Mouse (Mus musculus) intestine, embryonic 14.5 days (tissue): ENCODE measurements at regions not wholly inside any gene's neighbourhood (a gene's known extent, or its start where the extent isn't known, plus 50 kb on each side); places are given as distances from the start of the nearest gene placed in this dataset.

Experiments
- ATAC-seq: fragments of 200-750 bp; cut with Nextera tagmentation; replicated peaks from 2 replicates; pipeline ENCODE4 v1.8.0; 2017; ENCODE audit warnings: low read depth, moderate number of reproducible peaks, moderate TSS enrichment, moderate library complexity; ENCODE audit not compliant: low FRiP score, low TSS enrichment
- DNase-seq: peaks from one replicate; pipeline ENCODE4 v3.0.0-alpha.2; 2018; ENCODE audit warnings: low spot score
- H3K27ac ChIP-seq: fragments of 300-500 bp; sonication (generic); 2 replicates; pipeline ENCODE4 v1.5.1; 2014; ENCODE audit warnings: low read depth, mild to moderate bottlenecking, control low read depth
- H3K27me3 ChIP-seq: fragments of 300-500 bp; sonication (generic); replicated peaks from 2 replicates; pipeline ENCODE4 v1.6.1; 2014; ENCODE audit warnings: low read length, control low read depth; ENCODE audit not compliant: control insufficient read depth, insufficient read depth
- H3K36me3 ChIP-seq: fragments of 300-500 bp; sonication (generic); 2 replicates; pipeline ENCODE4 v1.6.1; 2014; ENCODE audit warnings: low read length, control low read depth; ENCODE audit not compliant: control insufficient read depth, insufficient read depth
- H3K4me1 ChIP-seq: fragments of 300-500 bp; sonication (generic); replicated peaks from 2 replicates; pipeline ENCODE4 v1.6.1; 2014; ENCODE audit warnings: low read length, control low read depth, mixed read lengths; ENCODE audit not compliant: control insufficient read depth, insufficient read depth
- H3K4me2 ChIP-seq: fragments of 300-500 bp; sonication (generic); 2 replicates; pipeline ENCODE4 v1.6.1; 2014; ENCODE audit warnings: low read length
- H3K4me3 ChIP-seq: fragments of 300-500 bp; sonication (generic); 2 replicates; pipeline ENCODE4 v1.5.1; 2014; ENCODE audit warnings: low read depth, low read length, control low read depth, mixed read lengths
- H3K9ac ChIP-seq: fragments of 300-500 bp; sonication (generic); 2 replicates; pipeline ENCODE4 v1.6.1; 2014; ENCODE audit warnings: mild to moderate bottlenecking, low read length
- H3K9me3 ChIP-seq: fragments of 300-500 bp; sonication (generic); 2 replicates; pipeline ENCODE4 v1.6.1; 2016; ENCODE audit warnings: low read length, control low read depth; ENCODE audit not compliant: control insufficient read depth
- WGBS: fragments of 180-500 bp; shearing (Covaris S2); extraction: QIAGEN DNeasy Blood & Tissue Kit; methylation state at CpG from one replicate; pipeline ENCODE4 v1.1.7; 2014; 5-methylcytosine and 5-hydroxymethylcytosine counted together

- ATAC-seq (no peak), DNase-seq (no peak)
- H3K36me3 ChIP-seq, result no peaks in the 10 kb centered on the region
- no peak overlapping the region for H3K9ac ChIP-seq
- no peak overlapping the region for H3K4me2 ChIP-seq
- no peaks in the 10 kb centered on the region for H3K9me3 ChIP-seq
- WGBS, result 75% methylated on average over 5 of the region's 5 CpGs
- no peaks in the 10 kb centered on the region for H3K4me1 ChIP-seq
- H3K27ac ChIP-seq, result no peak overlapping the region
- H3K4me3 ChIP-seq, result no peak overlapping the region
- H3K27me3 ChIP-seq, result no peaks in the 10 kb centered on the region
Measured at GRCm38 (mm10) chr12:8844748-8845147, 73.6 kb downstream of the Sdc1 start.

- Histone ChIP-seq H3K4me1 (no peaks in the 10 kb centered on the region), H3K9ac (no peak overlapping the region), H3K36me3 (no peaks in the 10 kb centered on the region), H3K27me3 (no peaks in the 10 kb centered on the region), H3K4me2 (no peak overlapping the region), H3K9me3 (no peaks in the 10 kb centered on the region), H3K4me3 (no peak overlapping the region), H3K27ac (no peak overlapping the region)
- DNase-seq, result no peak
- WGBS, result 91% methylated on average over 8 of the region's 8 CpGs
- no peak for ATAC-seq
Measured at GRCm38 (mm10) chr12:8845443-8845842, 74.3 kb downstream of the Sdc1 start.

GRCm38 (mm10) chr12:8846425-8847226, 74.8 kb upstream of the Laptm4a start:
- H3K36me3 ChIP-seq, result no peaks in the 10 kb centered on the region
- H3K27me3 ChIP-seq, result no peaks in the 10 kb centered on the region
- WGBS, result 61% methylated on average over 16 of the region's 16 CpGs
- no peak overlapping the region for H3K4me3 ChIP-seq
- no peak for ATAC-seq
- no peak overlapping the region for H3K27ac ChIP-seq
- no peak overlapping the region for H3K9ac ChIP-seq
- H3K4me2 ChIP-seq, result no peak overlapping the region
- no peaks in the 10 kb centered on the region for H3K9me3 ChIP-seq
- no peak for DNase-seq
- H3K4me1 ChIP-seq, result no peaks in the 10 kb centered on the region

- no peaks in the 10 kb centered on the region for H3K9me3 ChIP-seq
- 77% methylated on average over 10 of the region's 10 CpGs for WGBS
- ATAC-seq (no peak), DNase-seq (no peak)
- no peaks in the 10 kb centered on the region for H3K27me3 ChIP-seq
- no peak overlapping the region for H3K4me2 ChIP-seq
- H3K27ac ChIP-seq, result no peak overlapping the region
- no peak overlapping the region for H3K9ac ChIP-seq
- no peak overlapping the region for H3K4me3 ChIP-seq
- H3K4me1 ChIP-seq, result no peaks in the 10 kb centered on the region
- H3K36me3 ChIP-seq, result no peaks in the 10 kb centered on the region
Measured at GRCm38 (mm10) chr12:8847227-8847857, 74.1 kb upstream of the Laptm4a start.

DNA sequence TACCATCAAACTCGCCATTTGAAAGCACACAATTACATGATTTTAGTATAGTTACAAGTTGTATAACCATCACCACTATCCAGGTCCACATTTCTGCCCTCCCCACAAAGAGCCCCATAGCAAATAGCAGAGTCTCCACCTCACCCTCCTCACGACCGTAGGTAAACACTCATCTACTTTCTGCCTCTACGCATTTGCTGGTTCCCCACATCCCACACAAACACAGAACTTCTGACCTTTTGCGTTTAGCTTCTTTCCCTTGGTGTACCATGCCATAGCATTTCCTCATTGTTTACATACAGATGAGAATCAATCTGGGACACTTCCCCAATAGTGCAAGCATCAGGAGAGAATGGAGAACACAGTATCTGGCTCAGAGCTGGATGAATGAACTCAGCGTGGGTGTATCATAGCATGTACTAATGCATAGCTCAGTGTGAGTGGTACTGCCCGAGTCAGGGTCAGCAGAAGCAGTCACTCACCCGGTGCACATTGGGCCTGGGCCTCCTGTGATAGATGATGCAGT, 73.5 kb upstream of the Laptm4a start:
- ATAC-seq (no peak), DNase-seq (no peak)
- Histone ChIP-seq H3K27me3 (no peaks in the 10 kb centered on the region), H3K9me3 (no peaks in the 10 kb centered on the region), H3K9ac (no peak overlapping the region), H3K4me1 (no peaks in the 10 kb centered on the region), H3K36me3 (no peaks in the 10 kb centered on the region), H3K4me3 (no peak overlapping the region), H3K4me2 (no peak overlapping the region), H3K27ac (no peak overlapping the region)
- 74% methylated on average over 8 of the region's 8 CpGs for WGBS

DNA sequence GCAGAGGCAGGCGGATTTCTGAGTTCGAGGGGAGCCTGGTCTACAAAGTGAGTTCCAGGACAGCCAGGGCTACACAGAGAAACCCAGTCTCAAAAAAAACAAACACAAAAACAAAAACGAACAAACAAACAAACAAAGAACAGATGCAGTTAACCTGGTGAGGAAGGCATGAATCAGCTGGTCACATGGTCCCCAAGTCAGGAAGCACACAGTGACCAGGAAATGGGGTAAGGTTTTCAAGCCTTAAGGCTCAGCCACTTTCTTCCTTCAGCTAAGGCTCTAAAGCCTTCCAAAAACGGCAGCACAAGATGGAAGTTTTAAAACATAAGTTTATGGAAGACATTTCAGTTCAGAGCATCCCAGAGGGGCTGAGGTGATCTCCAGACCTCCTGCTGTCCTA, 67.6 kb upstream of the Laptm4a start:
- no peak overlapping the region for H3K4me3 ChIP-seq
- H3K9ac ChIP-seq, result no peak overlapping the region
- H3K9me3 ChIP-seq, result no peaks in the 10 kb centered on the region
- no peak overlapping the region for H3K4me2 ChIP-seq
- H3K4me1 ChIP-seq, result peaks cover 4% of the 10 kb centered on the region; the same call in 1 of the 2 replicates
- ATAC-seq, result no peak
- H3K27ac ChIP-seq, result no peak overlapping the region
- no peaks in the 10 kb centered on the region for H3K36me3 ChIP-seq
- WGBS, result 81% methylated on average over 4 of the region's 4 CpGs
- no peaks in the 10 kb centered on the region for H3K27me3 ChIP-seq
- no peak for DNase-seq

DNA sequence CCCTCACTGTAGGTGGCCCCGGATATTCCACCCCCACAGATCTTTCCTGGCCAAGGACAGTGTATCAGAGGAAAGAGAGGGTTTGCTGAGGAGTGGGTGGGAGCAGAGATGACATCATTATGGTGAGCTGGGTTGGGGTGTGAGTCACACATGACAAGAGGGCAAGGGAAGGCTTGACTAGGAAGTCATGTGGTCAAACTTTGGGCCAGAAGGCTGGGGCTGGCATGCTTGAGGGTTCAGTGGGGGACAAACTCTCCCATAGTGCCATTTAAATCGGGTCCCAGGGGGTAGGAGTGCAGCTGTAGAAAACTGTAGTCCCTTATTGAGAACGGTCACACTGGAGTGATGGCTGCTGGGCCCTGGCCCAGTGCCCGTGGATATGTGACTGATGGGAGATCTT, 67.1 kb upstream of the Laptm4a start:
- DNase-seq (no peak), ATAC-seq (no peak)
- no peak overlapping the region for H3K27ac ChIP-seq
- H3K27me3 ChIP-seq, result no peaks in the 10 kb centered on the region
- H3K4me3 ChIP-seq, result no peak overlapping the region
- H3K4me2 ChIP-seq, result no peak overlapping the region
- peaks cover 10% of the 10 kb centered on the region; the same call in 1 of the 2 replicates for H3K4me1 ChIP-seq
- H3K36me3 ChIP-seq, result no peaks in the 10 kb centered on the region
- no peaks in the 10 kb centered on the region for H3K9me3 ChIP-seq
- H3K9ac ChIP-seq, result no peak overlapping the region
- WGBS, result 80% methylated on average over 4 of the region's 4 CpGs

DNA sequence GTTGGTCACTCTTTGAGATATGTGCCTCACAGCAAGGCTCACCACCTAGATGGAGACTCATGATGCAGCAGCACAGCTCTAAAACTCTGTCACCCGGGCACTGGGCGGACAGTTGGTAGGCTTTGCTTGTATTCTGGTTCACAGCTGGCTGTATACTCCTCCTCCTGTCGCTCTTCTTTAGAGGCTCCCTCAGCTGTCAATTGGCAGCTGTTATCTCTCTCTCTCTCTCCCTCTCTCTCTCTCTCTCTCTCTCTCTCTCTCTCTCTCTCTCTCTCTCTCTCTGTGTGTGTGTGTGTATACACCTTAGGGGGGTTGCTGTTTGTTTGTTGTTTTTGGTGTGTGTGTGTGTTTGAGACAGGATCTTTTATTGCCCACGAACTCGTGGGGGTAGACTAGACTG, 66.3 kb upstream of the Laptm4a start:
- Histone ChIP-seq H3K9me3 (no peaks in the 10 kb centered on the region), H3K27me3 (no peaks in the 10 kb centered on the region), H3K36me3 (no peaks in the 10 kb centered on the region), H3K4me1 (peaks cover 14% of the 10 kb centered on the region; the same call in 1 of the 2 replicates), H3K9ac (no peak overlapping the region), H3K4me2 (no peak overlapping the region), H3K4me3 (no peak overlapping the region), H3K27ac (no peak overlapping the region)
- ATAC-seq (no peak), DNase-seq (no peak)
- WGBS, result 46% methylated on average over 5 of the region's 5 CpGs
